Mouse (Mus musculus) thymus, postnatal 4 days (tissue): Measurements from ENCODE around the gene Lpp.

Source experiments
- DNase-seq: peaks from one replicate; pipeline ENCODE4 v3.0.0; 2021

Gene Lpp

GRCm38 (mm10) chr16:24822182-24822875, 429.0 kb downstream of the Lpp start:
- no peak for DNase-seq

DNA sequence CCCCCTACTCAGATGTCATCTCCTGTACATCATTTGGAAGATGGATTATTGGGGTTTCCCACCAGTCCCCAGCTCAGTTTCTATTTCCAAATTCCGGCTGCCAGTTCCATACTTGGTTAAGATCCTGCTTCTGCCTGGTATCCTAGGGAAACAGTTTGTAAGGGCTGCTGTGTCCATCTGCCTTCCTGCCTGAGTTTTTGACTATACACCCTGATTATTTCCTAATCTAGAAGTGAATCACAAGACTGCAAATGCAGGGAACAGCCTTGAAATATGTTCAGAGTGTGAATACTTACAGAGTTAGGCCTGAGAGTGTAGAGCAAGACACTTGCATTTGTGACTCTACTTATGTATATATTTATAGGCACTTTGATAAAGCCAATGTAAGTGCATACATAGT, 429.6 kb downstream of the Lpp start:
- DNase-seq, result no peak

DNA sequence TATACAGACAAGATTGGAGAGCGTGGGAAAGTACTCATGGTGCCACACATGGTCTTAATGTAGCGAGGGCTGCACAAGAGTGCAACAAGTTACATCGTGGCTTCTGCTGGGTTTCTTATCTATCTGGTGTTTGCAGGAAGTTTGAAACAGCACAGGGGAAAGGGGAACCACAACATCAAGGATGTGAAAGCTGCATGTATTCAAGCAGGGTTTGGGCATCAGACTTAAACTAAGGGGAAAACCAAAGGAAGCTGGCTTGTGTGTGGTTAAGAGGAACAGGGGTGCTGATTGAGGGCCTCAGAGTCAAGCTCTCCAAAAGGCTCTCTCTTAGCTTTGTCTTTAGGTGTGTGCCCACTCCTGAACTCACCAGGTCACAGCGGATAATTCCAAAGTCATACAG, 433.1 kb downstream of the Lpp start:
- DNase-seq, result no peak

GRCm38 (mm10) chr16:24828207-24828803, 435.0 kb downstream of the Lpp start:
- no peak for DNase-seq

- no peak for DNase-seq
Observed at GRCm38 (mm10) chr16:24829860-24830259, 436.6 kb downstream of the Lpp start.

DNA sequence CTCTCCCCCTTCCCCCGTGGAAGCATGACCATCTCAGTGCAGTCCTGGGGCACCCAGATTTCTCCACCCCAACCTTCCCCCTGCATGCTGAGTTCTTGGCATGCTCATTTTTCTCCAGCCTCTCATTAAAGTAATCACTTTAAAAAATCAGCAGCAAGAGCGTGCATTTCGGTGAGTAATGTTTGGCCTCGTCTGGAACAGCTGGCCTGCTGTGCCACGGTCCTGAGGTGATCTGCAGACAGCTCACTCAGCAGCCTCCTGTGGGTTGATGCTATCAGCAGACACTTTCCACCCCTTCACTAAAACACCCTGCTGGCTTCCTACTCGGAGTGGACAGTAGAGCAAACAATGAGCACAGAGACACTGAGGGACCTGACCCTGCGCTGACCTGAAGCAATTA, 437.6 kb downstream of the Lpp start:
- DNase-seq, result no peak

GRCm38 (mm10) chr16:24833221-24833620, 439.9 kb downstream of the Lpp start:
- no peak for DNase-seq

DNA sequence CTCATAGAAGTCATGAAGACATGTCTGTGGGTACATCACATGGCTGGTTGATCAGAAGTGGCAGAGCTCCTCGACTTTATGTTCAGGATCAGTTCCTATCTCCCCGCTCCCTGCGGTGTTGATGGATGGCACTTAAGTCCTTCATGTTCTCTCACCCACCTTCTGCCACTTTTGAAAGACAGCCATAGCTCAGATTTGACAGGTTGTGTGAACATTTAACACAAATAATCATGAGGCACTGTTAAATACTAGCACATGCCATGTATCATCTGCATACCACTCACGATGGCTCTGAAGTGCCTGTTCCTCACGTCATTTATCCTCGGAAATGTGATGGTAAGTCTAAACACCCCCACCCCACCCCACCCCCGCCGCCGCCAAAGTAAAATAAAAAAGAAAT, 441.2 kb downstream of the Lpp start:
- no peak for DNase-seq

DNA sequence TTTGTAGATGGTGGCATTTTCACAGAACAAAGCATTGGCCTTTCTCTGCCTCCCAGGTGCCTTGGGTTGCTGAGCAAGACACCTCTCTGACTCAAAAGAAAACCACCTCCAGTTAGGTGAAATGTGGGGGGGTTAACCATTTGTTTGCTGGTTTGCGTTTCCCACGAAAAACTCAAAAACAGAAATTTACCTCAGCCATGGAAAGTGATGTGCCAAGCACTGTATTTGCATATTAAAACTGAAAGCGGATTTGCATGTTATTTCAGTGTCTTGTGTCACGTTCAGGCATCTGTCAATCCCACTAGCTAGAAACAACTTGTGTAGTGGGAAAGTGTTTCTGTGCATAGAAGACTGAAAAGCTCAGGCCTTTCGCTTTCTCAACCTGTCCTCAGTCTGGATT, 443.2 kb downstream of the Lpp start:
- no peak for DNase-seq

- DNase-seq, result no peak
Observed at GRCm38 (mm10) chr16:24839018-24839417, 445.7 kb downstream of the Lpp start.

DNA sequence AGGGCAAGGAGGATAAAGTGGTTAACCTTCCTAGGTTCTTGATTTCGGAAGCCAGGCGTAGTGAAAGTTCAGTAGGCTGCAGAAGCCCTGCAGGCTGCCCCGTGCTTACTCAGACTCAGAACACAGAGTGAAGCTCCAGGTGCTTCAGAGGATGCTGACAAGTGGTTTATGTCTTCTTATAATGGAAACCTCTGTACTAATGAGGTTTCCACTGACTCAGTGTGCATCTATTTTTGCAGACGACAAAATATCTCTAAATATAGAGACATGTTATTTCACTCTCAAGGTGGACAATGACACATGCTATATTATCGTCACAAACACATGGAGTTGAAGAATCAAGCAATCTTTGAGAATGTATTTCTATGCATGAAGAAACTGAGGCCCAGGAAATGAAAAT, 446.8 kb downstream of the Lpp start:
- DNase-seq, result no peak

DNA sequence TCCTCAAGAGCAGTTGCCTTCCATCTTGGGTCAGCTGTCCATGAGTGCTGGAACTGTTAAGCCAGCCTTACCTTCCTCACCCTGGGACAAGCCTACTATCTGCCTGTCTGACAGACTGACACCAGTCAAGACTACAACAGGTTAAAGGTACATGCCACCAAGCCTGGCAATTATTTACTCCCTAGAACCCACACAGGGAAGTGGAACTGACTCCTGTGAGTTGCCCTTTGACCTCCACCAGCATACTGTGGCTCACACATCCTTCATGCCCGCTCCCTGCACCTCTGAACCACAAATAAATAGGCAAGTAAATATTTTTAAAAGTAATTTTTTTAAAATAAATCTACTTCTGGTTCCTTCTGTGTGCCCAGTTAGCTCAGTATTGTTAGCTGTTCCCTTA, 452.8 kb downstream of the Lpp start:
- no peak for DNase-seq

DNA sequence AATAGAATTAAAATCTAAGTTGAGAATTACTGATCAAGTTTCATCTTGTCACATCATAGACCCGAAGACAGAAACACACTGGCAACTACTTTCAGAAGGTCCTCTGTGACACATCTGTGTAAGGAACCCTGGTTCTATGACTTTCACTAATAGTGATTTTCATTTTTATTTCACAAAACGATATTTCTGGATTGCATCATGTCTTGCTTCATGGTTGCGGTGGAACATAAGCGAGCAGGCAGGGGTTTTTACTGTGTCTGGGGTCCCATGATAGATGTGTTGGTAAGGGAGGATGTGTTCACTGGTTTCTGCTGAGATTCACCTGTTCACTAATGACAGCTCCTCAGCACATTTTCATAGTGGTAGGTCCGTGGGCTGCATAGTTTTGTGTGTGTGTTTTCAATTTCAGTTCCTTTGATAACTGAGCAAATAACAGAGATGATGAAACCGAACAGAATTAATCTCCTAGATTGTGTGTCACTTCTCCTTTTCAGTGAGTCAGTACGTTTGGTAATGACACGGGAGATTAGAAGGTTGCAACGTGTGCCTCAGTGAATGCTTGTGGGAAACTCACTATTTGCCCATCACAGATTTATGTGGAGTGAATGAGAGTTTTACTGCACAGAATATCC, 466.3 kb downstream of the Lpp start:
- no peak for DNase-seq

GRCm38 (mm10) chr16:24860445-24860844, 467.1 kb downstream of the Lpp start:
- DNase-seq, result peak; percentile 40

DNA sequence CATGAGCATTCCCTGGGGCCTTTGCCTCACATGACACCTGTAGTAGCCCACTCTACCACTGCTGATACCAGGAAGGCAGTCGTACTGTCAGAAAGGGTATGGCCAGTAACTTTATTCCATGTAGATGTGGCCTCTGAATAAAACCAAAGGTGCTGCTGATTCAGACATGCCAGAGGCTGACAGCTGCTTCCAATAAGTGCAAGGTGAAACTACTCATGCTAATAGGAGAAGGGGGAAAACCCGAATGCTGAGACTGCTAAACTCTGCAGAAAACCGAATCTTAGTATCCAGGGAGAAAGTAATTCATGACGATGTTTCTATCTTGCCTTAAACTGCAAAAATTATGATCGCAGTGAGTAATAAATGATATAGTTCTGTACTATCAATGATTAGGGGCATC, 468.1 kb downstream of the Lpp start:
- no peak for DNase-seq

DNA sequence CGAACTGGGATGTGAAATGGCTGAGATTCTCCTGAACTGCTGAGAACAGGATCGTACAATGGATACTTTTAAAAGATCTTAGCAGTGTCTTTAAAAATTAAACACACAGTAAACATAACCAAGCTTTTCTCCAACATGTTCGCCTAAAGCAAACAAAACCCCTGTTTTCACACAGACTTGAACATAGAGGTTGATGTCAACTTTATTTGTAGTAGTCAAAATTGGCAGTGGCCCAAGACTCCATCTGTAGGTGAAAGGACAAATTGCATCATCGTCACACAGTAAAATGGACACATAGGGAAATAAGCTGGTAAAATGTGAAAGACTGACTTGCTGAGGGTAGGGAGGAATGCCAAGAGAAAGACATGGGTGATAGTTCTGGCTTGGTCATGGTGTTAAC, 480.9 kb downstream of the Lpp start:
- peak; percentile 53 for DNase-seq

DNA sequence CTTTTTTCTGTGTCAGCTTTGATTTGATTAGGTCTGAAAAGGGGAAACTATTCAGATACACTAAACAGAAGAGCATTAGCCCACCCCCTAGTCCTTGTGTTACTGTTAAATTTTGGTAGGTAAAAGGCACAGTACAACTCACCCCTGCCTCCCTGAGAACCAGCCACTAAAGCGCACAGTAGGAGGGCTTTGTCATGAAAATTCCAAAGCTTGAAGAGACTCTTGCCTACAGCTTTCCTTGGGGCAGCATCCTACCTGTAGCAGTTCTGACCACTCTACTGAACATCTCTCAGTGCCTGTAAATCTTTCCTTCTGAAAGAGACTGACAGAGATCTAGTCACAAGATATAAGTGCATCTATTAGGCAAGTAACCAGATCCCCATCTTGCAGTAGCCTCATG, 482.4 kb downstream of the Lpp start:
- no peak for DNase-seq

- no peak for DNase-seq
Observed at GRCm38 (mm10) chr16:24878977-24879376, 485.7 kb downstream of the Lpp start.

DNA sequence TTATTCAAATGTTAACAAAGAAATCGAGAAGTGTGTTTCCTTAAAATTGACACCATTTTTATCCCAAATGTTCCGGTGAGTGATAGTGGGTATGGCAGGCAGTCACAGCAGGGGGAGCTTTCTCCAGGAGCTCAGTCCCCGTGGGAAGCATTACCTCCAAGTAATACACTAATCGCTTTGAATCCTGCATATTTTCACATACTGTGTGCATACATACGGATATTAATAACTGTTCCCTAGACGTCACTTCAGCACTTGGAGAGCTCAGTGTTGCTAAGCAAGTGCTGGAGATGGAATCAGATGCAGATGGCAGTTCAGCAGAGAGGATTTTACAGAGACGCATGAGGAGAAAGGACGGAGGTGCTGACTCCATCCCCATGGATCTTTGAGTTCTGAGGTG, 487.4 kb downstream of the Lpp start:
- DNase-seq, result no peak

- DNase-seq, result no peak
Observed at GRCm38 (mm10) chr16:24881981-24882775, 488.9 kb downstream of the Lpp start.

GRCm38 (mm10) chr16:24884017-24884416, 490.7 kb downstream of the Lpp start:
- peak; percentile 27 for DNase-seq

- DNase-seq, result peak; percentile 46
Observed at GRCm38 (mm10) chr16:24886346-24886745, 493.0 kb downstream of the Lpp start.

- peak; percentile 73 for DNase-seq
Observed at GRCm38 (mm10) chr16:24886943-24887342, 493.6 kb downstream of the Lpp start.

GRCm38 (mm10) chr16:24891453-24891852, 498.1 kb downstream of the Lpp start:
- DNase-seq, result no peak
